Mouse (Mus musculus): Measurements from ENCODE around the gene Exoc3l.

The Exoc3l gene

GRCm38 (mm10) chr8:105325641-105326093, 29.8 kb upstream of the Exoc3l start:
- ChIA-PET CTCF (interaction anchor here in 1 of 4 experiments (0.6 kb wide), 1 partner anchor 11 kb away, joined by 3 read pairs; no protein-coding TSS in a partner anchor), POLR2A (interaction anchor here in 3 of 4 experiments (1.0 to 3.9 kb wide), 9 partner anchors 8 to 122 kb away, joined by 3 to 28 read pairs (median 6); partner anchors contain the start of genes E2f4 (in 2 of the 3), Fhod1 (in 1 of the 3) and Slc9a5 (in 1 of the 3))

GRCm38 (mm10) chr8:105323183-105323582, 27.3 kb upstream of the Exoc3l start:
- ChIA-PET POLR2A (interaction anchor here in 2 of 4 experiments (0.6 to 1.3 kb wide), 3 partner anchors 11 to 18 kb away, joined by 3 to 6 read pairs (median 3); partner anchors contain the start of gene Elmo3 (in 1 of the 2)), CTCF (interaction anchor here in 1 of 4 experiments (0.6 kb wide), 2 partner anchors 22 to 35 kb away, joined by 3 to 6 read pairs; no protein-coding TSS in a partner anchor)

GRCm38 (mm10) chr8:105318662-105319190, 22.8 kb upstream of the Exoc3l start:
- ChIA-PET POLR2A (interaction anchor here in 2 of 4 experiments (1.0 to 1.9 kb wide), 3 partner anchors 11 to 21 kb away, joined by 3 to 5 read pairs (median 3); partner anchors contain the start of gene E2f4 (in 1 of the 2)), CTCF (no interaction called here)

- CTCF ChIA-PET: no interaction called here
- POLR2A ChIA-PET: interaction anchor here in 2 of 4 experiments (0.6 to 2.2 kb wide), 8 partner anchors 9 to 148 kb away, joined by 3 to 6 read pairs (median 4); partner anchors contain the start of genes E2f4 (in 1 of the 2), Lrrc29 (in 1 of the 2) and Tmem208 (in 1 of the 2)
Observed at GRCm38 (mm10) chr8:105317941-105318340, 22.0 kb upstream of the Exoc3l start.

- CTCF ChIA-PET: interaction anchor here in 1 of 4 experiments (0.6 kb wide), 1 partner anchor 24 kb away, joined by 3 read pairs; no protein-coding TSS in a partner anchor
Observed at GRCm38 (mm10) chr8:105315073-105315769, 19.3 kb upstream of the Exoc3l start.

GRCm38 (mm10) chr8:105313622-105314402, 17.9 kb upstream of the Exoc3l start:
- CTCF ChIA-PET: interaction anchor here in 1 of 4 experiments (0.6 kb wide), 1 partner anchor 276 kb away, joined by 6 read pairs; no protein-coding TSS in a partner anchor
- POLR2A ChIA-PET: interaction anchor here in 3 of 4 experiments (0.5 to 2.4 kb wide), 6 partner anchors 9 to 508 kb away, joined by 3 to 17 read pairs (median 5); no protein-coding TSS in a partner anchor

More at GRCm38 (mm10) chr8:105315073-105315769, 19.3 kb upstream of the Exoc3l start:
- POLR2A ChIA-PET: interaction anchor here in 3 of 4 experiments (0.7 to 2.8 kb wide), 11 partner anchors 9 to 24 kb away, joined by 3 to 7 read pairs (median 4); partner anchors contain the start of gene E2f4 (in 1 of the 3)

GRCm38 (mm10) chr8:105312891-105313481, 17.1 kb upstream of the Exoc3l start:
- ChIA-PET CTCF (interaction anchor here in 2 of 4 experiments (0.5 to 0.6 kb wide), 2 partner anchors 35 to 703 kb away, joined by 5 to 8 read pairs; partner anchors contain the start of gene Fhod1 (in 1 of the 2)), POLR2A (interaction anchor here in 2 of 4 experiments (0.5 to 1.8 kb wide), 4 partner anchors 9 to 93 kb away, joined by 3 to 8 read pairs (median 6); partner anchors contain the start of gene Exoc3l (in 1 of the 2))

GRCm38 (mm10) chr8:105311718-105312117, 15.8 kb upstream of the Exoc3l start:
- ChIA-PET POLR2A (interaction anchor here in 2 of 4 experiments (0.7 to 1.8 kb wide), 3 partner anchors 13 to 24 kb away, joined by 3 to 8 read pairs (median 4); no protein-coding TSS in a partner anchor), CTCF (no interaction called here)

GRCm38 (mm10) chr8:105310118-105310517, 14.2 kb upstream of the Exoc3l start:
- ChIA-PET CTCF (interaction anchor here in 1 of 4 experiments (1.2 kb wide), 1 partner anchor 19 kb away, joined by 3 read pairs; no protein-coding TSS in a partner anchor), POLR2A (interaction anchor here in 1 of 4 experiments (0.5 to 1.0 kb wide), 2 partner anchors 21 to 289 kb away, joined by 3 read pairs; partner anchors contain the start of gene 4931428F04Rik)

- CTCF ChIA-PET: interaction anchor here in 2 of 4 experiments (0.7 to 1.2 kb wide), 3 partner anchors 18 to 65 kb away, joined by 3 read pairs; no protein-coding TSS in a partner anchor
- POLR2A ChIA-PET: interaction anchor here in 3 of 4 experiments (0.8 to 1.7 kb wide), 8 partner anchors 10 to 26 kb away, joined by 3 to 5 read pairs (median 4); partner anchors contain the start of genes E2f4 (in 2 of the 3) and 4931428F04Rik (in 1 of the 3)
Observed at GRCm38 (mm10) chr8:105309142-105309847, 13.4 kb upstream of the Exoc3l start.

- ChIA-PET CTCF (interaction anchor here in 2 of 4 experiments (0.8 to 1.2 kb wide), 3 partner anchors 11 to 18 kb away, joined by 3 read pairs; partner anchors contain the start of gene E2f4 (in 1 of the 2)), POLR2A (interaction anchor here in 3 of 4 experiments (0.8 to 1.7 kb wide), 10 partner anchors 8 to 27 kb away, joined by 3 to 5 read pairs (median 4); partner anchors contain the start of genes E2f4 (in 2 of the 3) and 4931428F04Rik (in 1 of the 3))
Observed at GRCm38 (mm10) chr8:105308428-105308827, 12.5 kb upstream of the Exoc3l start.

- ChIA-PET POLR2A (interaction anchor here in 3 of 4 experiments (0.6 to 1.7 kb wide), 8 partner anchors 9 to 28 kb away, joined by 3 to 5 read pairs (median 4); partner anchors contain the start of genes 4931428F04Rik (in 1 of the 3) and E2f4 (in 1 of the 3)), CTCF (interaction anchor here in 3 of 4 experiments (0.6 to 1.2 kb wide), 3 partner anchors 10 to 17 kb away, joined by 3 to 15 read pairs (median 3); partner anchors contain the start of gene E2f4 (in 1 of the 3))
Observed at GRCm38 (mm10) chr8:105307670-105308069, 11.8 kb upstream of the Exoc3l start.

GRCm38 (mm10) chr8:105306146-105306691, 10.3 kb upstream of the Exoc3l start:
- ChIA-PET POLR2A (interaction anchor here in 3 of 4 experiments (0.5 to 3.8 kb wide), 12 partner anchors 9 to 213 kb away, joined by 3 to 14 read pairs (median 4); partner anchors contain the start of genes E2f4 (in 2 of the 3), 4931428F04Rik (in 1 of the 3), Fhod1 (in 1 of the 3) and Hsd11b2 (in 1 of the 3)), CTCF (interaction anchor here in 2 of 4 experiments (0.9 to 1.5 kb wide), 3 partner anchors 15 to 68 kb away, joined by 3 to 4 read pairs (median 3); no protein-coding TSS in a partner anchor)

- ChIA-PET CTCF (interaction anchor here in 3 of 4 experiments (0.6 to 1.5 kb wide), 6 partner anchors 15 to 1575 kb away, joined by 3 to 5 read pairs (median 3); no protein-coding TSS in a partner anchor), POLR2A (interaction anchor here (0.5 to 3.8 kb wide), 24 partner anchors 8 to 344 kb away, joined by 3 to 14 read pairs (median 4); partner anchors contain the start of genes E2f4 (in 2 of the 4), 4931428F04Rik (in 1 of the 4), Exoc3l (in 1 of the 4) and Fhod1 (in 1 of the 4))
Observed at GRCm38 (mm10) chr8:105305211-105306145, 9.6 kb upstream of the Exoc3l start, which contains the start of gene Elmo3. TSS of gene Elmo3 (plus strand) at chr8:105305601.
